Mouse (Mus musculus) left cerebral cortex, postnatal 14 days (tissue): ENCODE measurements around the gene Gm20812. TPM values are rescaled to one million over a fixed set of nuclear protein-coding genes. Genes with fewer than 3 reads are reported as not detected.
"Not testable (repeated sequence)": the region's sequence is repeated elsewhere in the genome, so short reads cannot be mapped to it uniquely, and the experiment has no call there.

Experiments
- DNase-seq, 2 experiments: peaks; one replicate each; pipeline ENCODE4 v3.0.0; 2021 to 2022; ENCODE audit warnings: low spot score in 2 of 2, mixed read lengths in 1 of 2
- intact Hi-C: fragments of 180-260 bp; cut with DNase I; formaldehyde crosslinking; loops from one replicate; pipeline ENCODE4 v1.15.1; 2025
- long read RNA-seq, 2 experiments: library from polyadenylated mRNA; stranded (forward); transcript quantifications; one replicate each; pipeline ENCODE4 v2.0.0; 2021
- total RNA-seq, 2 experiments: library from RNA; stranded (reverse); gene quantifications; 2 replicates each; pipeline ENCODE4 v1.2.3; 2021

Gm20812 gene
- not detected for total RNA-seq
- long read RNA-seq, experiment 1, result 0 reads
- long read RNA-seq, experiment 2, result 0 reads

- intact Hi-C loops, DNase-seq: not testable (repeated sequence)
Observed at GRCm38 (mm10) chrY:12381681-12382080, at the start of gene Gm20812. Gm20812 (plus strand) TSS chrY:12381981.

Other genes with a start within 250 kb of the Gm20812 start
- not detected for gene Gm29554, start 108.0 kb upstream of the Gm20812 start, total RNA-seq